Mouse (Mus musculus): ENCODE measurements around the gene Tmem72. TPM values are rescaled to one million over a fixed set of nuclear protein-coding genes. Genes with fewer than 3 reads are reported as not detected.

Tmem72 gene
- polyA plus RNA-seq, 1 experiment = 0.04 TPM

GRCm38 (mm10) chr6:116733577-116733976 lies 16.9 kb upstream of the Tmem72 start:
- Histone ChIP-seq H3K4me3 (ENCODE audit: control insufficient read depth, insufficient read depth, low read length) (no peak overlapping the region), H3K27me3 (ENCODE audit: control insufficient read depth, insufficient read depth, low read length) (no peaks in the 10 kb centered on the region), H3K4me1 (replicated peaks; ENCODE audit: control insufficient read depth, insufficient read depth, low read length) (no peaks in the 10 kb centered on the region), H3K36me3 (ENCODE audit: control insufficient read depth, insufficient read depth, low read length) (no peaks in the 10 kb centered on the region), H3K27ac (ENCODE audit: control insufficient read depth, insufficient read depth, low read length) (no peak overlapping the region)
- no peak for TF ChIP-seq CTCF (IDR thresholded peaks at IDR 0.05; ENCODE audit: borderline replicate concordance, control insufficient read depth, extremely low read depth, insufficient read depth, low read length, poor library complexity)
- TF ChIP-seq POLR2A (IDR thresholded peaks at IDR 0.05; ENCODE audit: control insufficient read depth, extremely low read depth, insufficient read depth, low read length, poor library complexity) = no peak
- 74% methylated on average over 4 of the region's 4 CpGs for WGBS
- DNase-seq = no peak

- no peaks in the 10 kb centered on the region for H3K36me3 ChIP-seq (ENCODE audit: control insufficient read depth, insufficient read depth, low read length)
- H3K4me3 ChIP-seq (ENCODE audit: control insufficient read depth, insufficient read depth, low read length) = no peak overlapping the region
- TF ChIP-seq CTCF (IDR thresholded peaks at IDR 0.05; ENCODE audit: borderline replicate concordance, control insufficient read depth, extremely low read depth, insufficient read depth, low read length, poor library complexity) = no peak
- TF ChIP-seq POLR2A (IDR thresholded peaks at IDR 0.05; ENCODE audit: control insufficient read depth, extremely low read depth, insufficient read depth, low read length, poor library complexity) = no peak
- DNase-seq = no peak
- no peaks in the 10 kb centered on the region for H3K4me1 ChIP-seq (replicated peaks; ENCODE audit: control insufficient read depth, insufficient read depth, low read length)
- 42% methylated on average over 12 of the region's 12 CpGs for WGBS
- H3K27me3 ChIP-seq (ENCODE audit: control insufficient read depth, insufficient read depth, low read length) = no peaks in the 10 kb centered on the region
- no peak overlapping the region for H3K27ac ChIP-seq (ENCODE audit: control insufficient read depth, insufficient read depth, low read length)
Measured at GRCm38 (mm10) chr6:116724489-116725160, 7.9 kb upstream of the Tmem72 start.

DNA sequence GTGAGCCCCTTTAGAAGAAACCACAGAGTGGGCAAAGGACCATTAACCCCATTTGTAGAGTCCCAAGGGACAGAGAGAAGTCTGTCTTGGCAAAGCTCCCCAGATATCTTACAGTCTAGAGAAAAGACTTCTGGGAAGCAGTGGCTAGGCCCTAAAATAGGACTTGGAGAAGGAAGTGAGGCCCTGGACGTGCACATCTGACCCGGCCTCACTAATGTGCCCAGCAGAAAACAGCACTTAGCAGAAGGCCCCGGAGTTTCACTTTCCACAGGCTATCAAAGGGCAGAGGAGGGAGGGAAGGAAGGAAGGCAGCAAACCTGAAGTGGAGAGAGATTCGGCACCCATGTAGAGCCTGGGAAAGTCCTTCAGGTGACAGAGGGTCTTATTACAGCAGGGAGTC lies 2.2 kb upstream of the Tmem72 start:
- Histone ChIP-seq H3K4me1 (replicated peaks; ENCODE audit: control insufficient read depth, insufficient read depth, low read length) (no peaks in the 10 kb centered on the region), H3K4me3 (ENCODE audit: control insufficient read depth, insufficient read depth, low read length) (no peak overlapping the region), H3K27ac (ENCODE audit: control insufficient read depth, insufficient read depth, low read length) (no peak overlapping the region), H3K36me3 (ENCODE audit: control insufficient read depth, insufficient read depth, low read length) (no peaks in the 10 kb centered on the region), H3K27me3 (ENCODE audit: control insufficient read depth, insufficient read depth, low read length) (no peaks in the 10 kb centered on the region)
- no peak for TF ChIP-seq POLR2A (IDR thresholded peaks at IDR 0.05; ENCODE audit: control insufficient read depth, extremely low read depth, insufficient read depth, low read length, poor library complexity)
- no peak for TF ChIP-seq CTCF (IDR thresholded peaks at IDR 0.05; ENCODE audit: borderline replicate concordance, control insufficient read depth, extremely low read depth, insufficient read depth, low read length, poor library complexity)
- DNase-seq = no peak
- 26% methylated on average over 4 of the region's 4 CpGs for WGBS

- no peak overlapping the region for H3K27ac ChIP-seq (ENCODE audit: control insufficient read depth, insufficient read depth, low read length)
- H3K4me1 ChIP-seq (replicated peaks; ENCODE audit: control insufficient read depth, insufficient read depth, low read length) = no peaks in the 10 kb centered on the region
- no peak overlapping the region for H3K4me3 ChIP-seq (ENCODE audit: control insufficient read depth, insufficient read depth, low read length)
- no peak for TF ChIP-seq POLR2A (IDR thresholded peaks at IDR 0.05; ENCODE audit: control insufficient read depth, extremely low read depth, insufficient read depth, low read length, poor library complexity)
- TF ChIP-seq CTCF (IDR thresholded peaks at IDR 0.05; ENCODE audit: borderline replicate concordance, control insufficient read depth, extremely low read depth, insufficient read depth, low read length, poor library complexity) = no peak
- no peak for DNase-seq
- H3K27me3 ChIP-seq (ENCODE audit: control insufficient read depth, insufficient read depth, low read length) = no peaks in the 10 kb centered on the region
- H3K36me3 ChIP-seq (ENCODE audit: control insufficient read depth, insufficient read depth, low read length) = no peaks in the 10 kb centered on the region
- 93% methylated on average over 4 of the region's 4 CpGs for whole genome bisulfite sequencing
Measured at GRCm38 (mm10) chr6:116718361-116718760, 1.6 kb upstream of the Tmem72 start.

DNA sequence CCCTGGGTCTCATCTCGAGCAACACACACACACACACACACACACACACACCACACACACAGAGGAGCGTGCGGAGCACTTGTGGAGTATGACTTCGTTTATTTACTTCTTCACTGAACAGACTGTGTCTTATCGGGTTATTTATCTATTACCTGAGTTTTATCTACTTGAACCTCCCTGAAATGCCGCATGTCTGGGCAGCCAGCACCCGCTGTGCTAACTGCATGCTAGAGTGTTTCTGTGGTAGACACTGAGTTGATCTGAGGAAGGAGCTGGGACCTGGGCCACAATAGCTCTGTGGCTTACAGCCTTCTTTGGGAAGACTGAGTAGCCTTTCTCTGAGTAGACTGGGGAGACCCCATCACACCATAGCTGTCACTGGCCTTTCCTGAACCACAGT lies 1.1 kb upstream of the Tmem72 start:
- Histone ChIP-seq H3K27me3 (ENCODE audit: control insufficient read depth, insufficient read depth, low read length) (no peaks in the 10 kb centered on the region), H3K4me1 (replicated peaks; ENCODE audit: control insufficient read depth, insufficient read depth, low read length) (no peaks in the 10 kb centered on the region), H3K36me3 (ENCODE audit: control insufficient read depth, insufficient read depth, low read length) (no peaks in the 10 kb centered on the region), H3K27ac (ENCODE audit: control insufficient read depth, insufficient read depth, low read length) (no peak overlapping the region), H3K4me3 (ENCODE audit: control insufficient read depth, insufficient read depth, low read length) (no peak overlapping the region)
- whole genome bisulfite sequencing = 97% methylated on average over 7 of the region's 7 CpGs
- TF ChIP-seq POLR2A (IDR thresholded peaks at IDR 0.05; ENCODE audit: control insufficient read depth, extremely low read depth, insufficient read depth, low read length, poor library complexity) = no peak
- no peak for TF ChIP-seq CTCF (IDR thresholded peaks at IDR 0.05; ENCODE audit: borderline replicate concordance, control insufficient read depth, extremely low read depth, insufficient read depth, low read length, poor library complexity)
- DNase-seq = no peak

DNA sequence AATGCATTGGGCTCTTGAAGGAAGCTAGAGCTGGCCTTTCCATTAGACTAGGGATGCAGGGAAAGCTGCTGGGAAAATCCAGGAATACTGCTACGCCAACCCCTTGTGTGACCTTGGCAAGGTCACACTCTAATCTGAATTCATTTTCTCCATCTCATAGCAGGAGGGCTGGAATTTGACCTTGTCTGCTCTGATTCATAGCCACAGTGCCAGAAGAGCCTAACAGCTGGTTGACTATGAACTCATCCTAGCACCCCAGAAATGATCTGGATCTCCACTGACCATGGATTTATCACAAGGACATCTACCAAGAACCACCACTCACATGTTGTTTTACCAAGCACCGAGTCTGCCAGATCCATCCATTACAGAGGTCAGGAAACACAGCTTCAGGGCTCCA lies 1.5 kb downstream of the Tmem72 start:
- no peaks in the 10 kb centered on the region for H3K27me3 ChIP-seq (ENCODE audit: control insufficient read depth, insufficient read depth, low read length)
- TF ChIP-seq CTCF (IDR thresholded peaks at IDR 0.05; ENCODE audit: borderline replicate concordance, control insufficient read depth, extremely low read depth, insufficient read depth, low read length, poor library complexity) (no peak), POLR2A (IDR thresholded peaks at IDR 0.05; ENCODE audit: control insufficient read depth, extremely low read depth, insufficient read depth, low read length, poor library complexity) (no peak)
- no peaks in the 10 kb centered on the region for H3K4me1 ChIP-seq (replicated peaks; ENCODE audit: control insufficient read depth, insufficient read depth, low read length)
- H3K27ac ChIP-seq (ENCODE audit: control insufficient read depth, insufficient read depth, low read length) = no peak overlapping the region
- no peaks in the 10 kb centered on the region for H3K36me3 ChIP-seq (ENCODE audit: control insufficient read depth, insufficient read depth, low read length)
- no peak for DNase-seq
- H3K4me3 ChIP-seq (ENCODE audit: control insufficient read depth, insufficient read depth, low read length) = no peak overlapping the region
- WGBS = 91% methylated on average over 2 of the region's 2 CpGs

GRCm38 (mm10) chr6:116714576-116714975 lies 2.1 kb downstream of the Tmem72 start:
- Histone ChIP-seq H3K4me3 (ENCODE audit: control insufficient read depth, insufficient read depth, low read length) (no peak overlapping the region), H3K4me1 (replicated peaks; ENCODE audit: control insufficient read depth, insufficient read depth, low read length) (no peaks in the 10 kb centered on the region), H3K36me3 (ENCODE audit: control insufficient read depth, insufficient read depth, low read length) (no peaks in the 10 kb centered on the region), H3K27me3 (ENCODE audit: control insufficient read depth, insufficient read depth, low read length) (no peaks in the 10 kb centered on the region), H3K27ac (ENCODE audit: control insufficient read depth, insufficient read depth, low read length) (no peak overlapping the region)
- DNase-seq = no peak
- TF ChIP-seq POLR2A (IDR thresholded peaks at IDR 0.05; ENCODE audit: control insufficient read depth, extremely low read depth, insufficient read depth, low read length, poor library complexity) (no peak), CTCF (IDR thresholded peaks at IDR 0.05; ENCODE audit: borderline replicate concordance, control insufficient read depth, extremely low read depth, insufficient read depth, low read length, poor library complexity) (no peak)
- WGBS = 86% methylated on average over 5 of the region's 5 CpGs
